Mouse (Mus musculus): ENCODE measurements around the gene Uqcrfs1. TPM values are rescaled to one million over a fixed set of nuclear protein-coding genes. Genes with fewer than 3 reads are reported as not detected.

Uqcrfs1 gene
- 229 and 242 TPM in 2 replicates for polyA plus RNA-seq (2012; rRNA removed)

- Histone ChIP-seq H3K4me1 (ENCODE audit: control insufficient read depth, insufficient read depth, low read length) (no peaks in the 10 kb centered on the region), H3K27ac (ENCODE audit: insufficient read depth, low read length) (peak within 1 kb of the TSS; percentile 74), H3K4me3 (replicated peaks; ENCODE audit: insufficient read depth, low read depth, low read length) (peak within 1 kb of the TSS; percentile 67), H3K27me3 (ENCODE audit: control insufficient read depth, insufficient read depth, low read length) (no peaks in the 10 kb centered on the region)
- WGBS: under 1% methylated on average over 82 of the region's 82 CpGs
- TF ChIP-seq POLR2A (IDR thresholded peaks at IDR 0.05; ENCODE audit: borderline replicate concordance, insufficient read depth, low read length) (peak; percentile 93), CTCF (IDR thresholded peaks at IDR 0.05; ENCODE audit: borderline replicate concordance, insufficient read depth, low read depth, low read length) (no peak)
- DNase-seq: peak; percentile 98 to 99
Measured at GRCm38 (mm10) chr13:30544856-30545604, at the start of gene Uqcrfs1. Uqcrfs1 (minus strand) TSS chr13:30545362.

- 90% methylated on average over 3 of the region's 3 CpGs for WGBS
- H3K27ac ChIP-seq (ENCODE audit: insufficient read depth, low read length): no peak overlapping the region
- TF ChIP-seq POLR2A (IDR thresholded peaks at IDR 0.05; ENCODE audit: borderline replicate concordance, insufficient read depth, low read length): no peak
- TF ChIP-seq CTCF (IDR thresholded peaks at IDR 0.05; ENCODE audit: borderline replicate concordance, insufficient read depth, low read depth, low read length): no peak
- H3K4me3 ChIP-seq (replicated peaks; ENCODE audit: insufficient read depth, low read depth, low read length): no peak overlapping the region
- no peak for DNase-seq
- H3K4me1 ChIP-seq (ENCODE audit: control insufficient read depth, insufficient read depth, low read length): no peaks in the 10 kb centered on the region
- H3K27me3 ChIP-seq (ENCODE audit: control insufficient read depth, insufficient read depth, low read length): no peaks in the 10 kb centered on the region
Measured at GRCm38 (mm10) chr13:30585786-30586185, 40.6 kb upstream of the Uqcrfs1 start.

- 75% methylated on average over 2 of the region's 2 CpGs for WGBS
- Histone ChIP-seq H3K4me1 (ENCODE audit: control insufficient read depth, insufficient read depth, low read length) (no peaks in the 10 kb centered on the region), H3K27ac (ENCODE audit: insufficient read depth, low read length) (no peak overlapping the region), H3K27me3 (ENCODE audit: control insufficient read depth, insufficient read depth, low read length) (no peaks in the 10 kb centered on the region), H3K4me3 (replicated peaks; ENCODE audit: insufficient read depth, low read depth, low read length) (no peak overlapping the region)
- DNase-seq: no peak
- no peak for TF ChIP-seq POLR2A (IDR thresholded peaks at IDR 0.05; ENCODE audit: borderline replicate concordance, insufficient read depth, low read length)
- TF ChIP-seq CTCF (IDR thresholded peaks at IDR 0.05; ENCODE audit: borderline replicate concordance, insufficient read depth, low read depth, low read length): no peak
Measured at GRCm38 (mm10) chr13:30582541-30582940, 37.4 kb upstream of the Uqcrfs1 start.

GRCm38 (mm10) chr13:30578806-30579205 is 33.6 kb upstream of the Uqcrfs1 start:
- WGBS: 50% methylated on average over 2 of the region's 2 CpGs
- Histone ChIP-seq H3K4me3 (replicated peaks; ENCODE audit: insufficient read depth, low read depth, low read length) (no peak overlapping the region), H3K27me3 (ENCODE audit: control insufficient read depth, insufficient read depth, low read length) (no peaks in the 10 kb centered on the region), H3K27ac (ENCODE audit: insufficient read depth, low read length) (no peak overlapping the region), H3K4me1 (ENCODE audit: control insufficient read depth, insufficient read depth, low read length) (no peaks in the 10 kb centered on the region)
- TF ChIP-seq POLR2A (IDR thresholded peaks at IDR 0.05; ENCODE audit: borderline replicate concordance, insufficient read depth, low read length) (no peak), CTCF (IDR thresholded peaks at IDR 0.05; ENCODE audit: borderline replicate concordance, insufficient read depth, low read depth, low read length) (no peak)
- no peak for DNase-seq

- TF ChIP-seq CTCF (IDR thresholded peaks at IDR 0.05; ENCODE audit: borderline replicate concordance, insufficient read depth, low read depth, low read length) (no peak), POLR2A (IDR thresholded peaks at IDR 0.05; ENCODE audit: borderline replicate concordance, insufficient read depth, low read length) (no peak)
- no peak for DNase-seq
- 62% methylated on average over 2 of the region's 2 CpGs for WGBS
- Histone ChIP-seq H3K4me3 (replicated peaks; ENCODE audit: insufficient read depth, low read depth, low read length) (no peak overlapping the region), H3K27ac (ENCODE audit: insufficient read depth, low read length) (no peak overlapping the region), H3K4me1 (ENCODE audit: control insufficient read depth, insufficient read depth, low read length) (no peaks in the 10 kb centered on the region), H3K27me3 (ENCODE audit: control insufficient read depth, insufficient read depth, low read length) (no peaks in the 10 kb centered on the region)
Measured at GRCm38 (mm10) chr13:30576819-30577218, 31.7 kb upstream of the Uqcrfs1 start.

GRCm38 (mm10) chr13:30572971-30573370 is 27.8 kb upstream of the Uqcrfs1 start:
- DNase-seq: no peak
- no peaks in the 10 kb centered on the region for H3K27me3 ChIP-seq (ENCODE audit: control insufficient read depth, insufficient read depth, low read length)
- no peak overlapping the region for H3K27ac ChIP-seq (ENCODE audit: insufficient read depth, low read length)
- TF ChIP-seq POLR2A (IDR thresholded peaks at IDR 0.05; ENCODE audit: borderline replicate concordance, insufficient read depth, low read length) (no peak), CTCF (IDR thresholded peaks at IDR 0.05; ENCODE audit: borderline replicate concordance, insufficient read depth, low read depth, low read length) (no peak)
- 74% methylated on average over 4 of the region's 4 CpGs for WGBS
- no peaks in the 10 kb centered on the region for H3K4me1 ChIP-seq (ENCODE audit: control insufficient read depth, insufficient read depth, low read length)
- H3K4me3 ChIP-seq (replicated peaks; ENCODE audit: insufficient read depth, low read depth, low read length): no peak overlapping the region

- 88% methylated on average over 1 of the region's 1 CpGs for WGBS
- TF ChIP-seq CTCF (IDR thresholded peaks at IDR 0.05; ENCODE audit: borderline replicate concordance, insufficient read depth, low read depth, low read length) (no peak), POLR2A (IDR thresholded peaks at IDR 0.05; ENCODE audit: borderline replicate concordance, insufficient read depth, low read length) (no peak)
- no peaks in the 10 kb centered on the region for H3K27me3 ChIP-seq (ENCODE audit: control insufficient read depth, insufficient read depth, low read length)
- no peak overlapping the region for H3K4me3 ChIP-seq (replicated peaks; ENCODE audit: insufficient read depth, low read depth, low read length)
- no peak for DNase-seq
- H3K27ac ChIP-seq (ENCODE audit: insufficient read depth, low read length): no peak overlapping the region
- H3K4me1 ChIP-seq (ENCODE audit: control insufficient read depth, insufficient read depth, low read length): no peaks in the 10 kb centered on the region
Measured at GRCm38 (mm10) chr13:30570182-30570581, 25.0 kb upstream of the Uqcrfs1 start.

- no peaks in the 10 kb centered on the region for H3K27me3 ChIP-seq (ENCODE audit: control insufficient read depth, insufficient read depth, low read length)
- WGBS: 79% methylated on average over 7 of the region's 7 CpGs
- TF ChIP-seq CTCF (IDR thresholded peaks at IDR 0.05; ENCODE audit: borderline replicate concordance, insufficient read depth, low read depth, low read length) (no peak), POLR2A (IDR thresholded peaks at IDR 0.05; ENCODE audit: borderline replicate concordance, insufficient read depth, low read length) (no peak)
- DNase-seq: no peak
- H3K27ac ChIP-seq (ENCODE audit: insufficient read depth, low read length): no peak overlapping the region
- H3K4me1 ChIP-seq (ENCODE audit: control insufficient read depth, insufficient read depth, low read length): no peaks in the 10 kb centered on the region
- H3K4me3 ChIP-seq (replicated peaks; ENCODE audit: insufficient read depth, low read depth, low read length): no peak overlapping the region
Measured at GRCm38 (mm10) chr13:30567571-30567970, 22.4 kb upstream of the Uqcrfs1 start.

Measured in cerebellum, adult 2 months (tissue).